Mouse (Mus musculus): ENCODE measurements at regions not wholly inside any gene's neighbourhood (a gene's known extent, or its start where the extent isn't known, plus 50 kb on each side); places are given as distances from the start of the nearest gene placed in this dataset.

DNA sequence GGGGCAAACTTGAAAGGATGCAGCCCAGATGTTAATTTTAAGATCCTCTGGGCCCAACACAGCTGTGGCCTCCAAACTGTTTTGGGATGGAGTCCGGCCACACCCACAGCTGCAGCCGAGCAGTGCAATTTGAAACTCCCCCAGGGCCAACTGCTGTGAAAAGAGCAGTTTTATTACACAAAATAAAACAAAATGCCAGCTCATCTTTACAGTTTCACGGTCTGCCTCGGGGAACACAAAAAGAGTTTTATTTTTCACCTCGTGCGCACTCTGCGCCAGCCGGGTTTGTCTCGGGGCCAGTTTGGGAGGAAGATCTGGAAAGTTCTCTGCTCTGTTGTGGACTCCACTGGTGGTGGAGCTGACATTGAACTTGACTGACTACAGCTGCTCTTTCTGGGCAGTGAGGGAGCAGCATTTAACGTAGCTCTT, 174.8 kb downstream of the Mtx2 start:
- TF ChIP-seq CTCF (IDR thresholded peaks at IDR 0.05; ENCODE audit: insufficient read depth, low read length) (no peak), POLR2A (IDR thresholded peaks at IDR 0.05; ENCODE audit: borderline replicate concordance, extremely low read depth, low read depth, low read length) (no peak)
